Mouse (Mus musculus) embryonic facial prominence, embryonic 14.5 days (tissue): ENCODE measurements at regions not wholly inside any gene's neighbourhood (a gene's known extent, or its start where the extent isn't known, plus 50 kb on each side); places are given as distances from the start of the nearest gene placed in this dataset.

Experiments
- ATAC-seq: fragments of 200-750 bp; cut with Nextera tagmentation; 2 replicates; pipeline ENCODE4 v1.8.0; 2017; ENCODE audit warnings: low read depth, moderate number of reproducible peaks, moderate TSS enrichment
- DNase-seq: peaks from one replicate; pipeline ENCODE4 v3.0.0-alpha.2; 2015; ENCODE audit warnings: low spot score
- H3K27ac ChIP-seq: fragments of 300-500 bp; sonication (generic); replicated peaks from 2 replicates; pipeline ENCODE4 v1.5.1; 2014; ENCODE audit warnings: low read depth, mild to moderate bottlenecking, low read length, moderate library complexity
- H3K27me3 ChIP-seq: fragments of 300-500 bp; sonication (generic); replicated peaks from 2 replicates; pipeline ENCODE4 v1.6.1; 2014; ENCODE audit warnings: low read length; ENCODE audit not compliant: control insufficient read depth, insufficient read depth
- H3K36me3 ChIP-seq: fragments of 300-500 bp; sonication (generic); 2 replicates; pipeline ENCODE4 v1.6.1; 2014; ENCODE audit warnings: low read length, mixed read lengths; ENCODE audit not compliant: control insufficient read depth, insufficient read depth
- H3K4me1 ChIP-seq: fragments of 300-500 bp; sonication (generic); 2 replicates; pipeline ENCODE4 v1.6.1; 2014; ENCODE audit warnings: antibody characterized with exemption, low read length; ENCODE audit not compliant: control insufficient read depth, insufficient read depth
- H3K4me2 ChIP-seq: fragments of 300-500 bp; sonication (generic); 2 replicates; pipeline ENCODE4 v1.6.1; 2014; ENCODE audit warnings: low read depth, mild to moderate bottlenecking, low read length, moderate library complexity, mixed read lengths
- H3K4me3 ChIP-seq: fragments of 300-500 bp; sonication (generic); 2 replicates; pipeline ENCODE4 v1.5.1; 2014; ENCODE audit warnings: low read depth, mild to moderate bottlenecking, low read length
- H3K9ac ChIP-seq: fragments of 300-500 bp; sonication (generic); 2 replicates; pipeline ENCODE4 v1.6.1; 2014; ENCODE audit warnings: low read depth, mild to moderate bottlenecking, low read length, moderate library complexity, mixed read lengths
- H3K9me3 ChIP-seq: fragments of 300-500 bp; sonication (generic); 2 replicates; pipeline ENCODE4 v1.6.1; 2016; ENCODE audit warnings: low read length; ENCODE audit not compliant: control insufficient read depth
- WGBS: fragments of 180-500 bp; shearing (Covaris S2); extraction: QIAGEN DNeasy Blood & Tissue Kit; methylation state at CpG from one replicate; pipeline ENCODE4 v1.1.7; 2014; 5-methylcytosine and 5-hydroxymethylcytosine counted together

DNA sequence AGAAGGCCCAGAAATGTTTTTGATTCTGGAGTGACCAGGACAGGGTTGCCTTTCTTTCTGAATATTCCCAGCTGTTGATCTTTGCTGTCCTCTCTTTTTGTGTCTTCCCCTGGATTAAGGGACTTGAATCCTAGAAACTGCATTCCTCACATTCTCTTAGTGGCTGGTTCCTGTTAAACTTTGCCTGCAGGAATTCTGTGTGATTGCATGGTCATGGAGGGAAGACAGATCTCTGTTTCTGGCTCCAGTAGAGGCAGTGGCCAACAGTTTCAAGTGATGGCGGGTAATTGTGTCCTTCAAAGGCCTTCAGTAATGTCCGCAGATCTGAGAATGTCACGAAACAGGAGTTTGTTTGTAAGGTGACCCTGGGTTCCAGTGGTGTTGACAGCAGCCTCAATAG is 410.1 kb upstream of the Mmadhc start:
- no peaks in the 10 kb centered on the region for H3K36me3 ChIP-seq
- WGBS, result 15% methylated on average over 3 of the region's 3 CpGs
- peak; percentile 41; the same call in 1 of the 2 replicates for ATAC-seq
- H3K4me3 ChIP-seq, result no peak overlapping the region
- no peak overlapping the region for H3K9ac ChIP-seq
- H3K9me3 ChIP-seq, result no peaks in the 10 kb centered on the region
- H3K4me2 ChIP-seq, result no peak overlapping the region
- no peaks in the 10 kb centered on the region for H3K27me3 ChIP-seq
- DNase-seq, result peak; percentile 46
- 0 out of 2 replicates have a peak, but pooled peaks cover 2% of the 10 kb centered on the region for H3K4me1 ChIP-seq
- no peak overlapping the region for H3K27ac ChIP-seq

DNA sequence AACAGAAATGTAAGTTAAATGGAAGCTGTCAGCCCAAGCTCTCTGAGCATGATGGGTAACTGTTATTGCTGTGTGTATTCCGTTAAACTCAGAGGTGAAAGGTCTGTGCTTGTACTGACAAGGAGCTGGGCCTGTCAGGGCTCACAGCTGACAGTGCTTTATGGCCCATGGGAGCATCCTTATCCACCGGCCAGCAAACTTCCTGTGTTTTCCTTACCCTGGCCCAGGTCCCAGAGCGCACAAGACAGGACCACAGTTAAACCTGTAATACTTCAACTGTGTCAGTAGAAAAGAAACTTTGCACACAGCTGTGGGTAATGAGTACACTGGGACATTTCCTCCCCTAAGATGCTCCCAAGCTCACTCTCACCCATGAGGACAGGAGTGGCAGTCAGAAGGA is 407.7 kb upstream of the Mmadhc start:
- Histone ChIP-seq H3K27ac (no peak overlapping the region), H3K27me3 (no peaks in the 10 kb centered on the region), H3K4me2 (no peak overlapping the region), H3K9ac (no peak overlapping the region), H3K36me3 (no peaks in the 10 kb centered on the region), H3K4me1 (0 out of 2 replicates have a peak, but pooled peaks cover 2% of the 10 kb centered on the region), H3K4me3 (no peak overlapping the region), H3K9me3 (no peaks in the 10 kb centered on the region)
- ATAC-seq (no peak; the same call in 1 of the 2 replicates), DNase-seq (peak; percentile 41)
- WGBS, result 28% methylated on average over 3 of the region's 3 CpGs

DNA sequence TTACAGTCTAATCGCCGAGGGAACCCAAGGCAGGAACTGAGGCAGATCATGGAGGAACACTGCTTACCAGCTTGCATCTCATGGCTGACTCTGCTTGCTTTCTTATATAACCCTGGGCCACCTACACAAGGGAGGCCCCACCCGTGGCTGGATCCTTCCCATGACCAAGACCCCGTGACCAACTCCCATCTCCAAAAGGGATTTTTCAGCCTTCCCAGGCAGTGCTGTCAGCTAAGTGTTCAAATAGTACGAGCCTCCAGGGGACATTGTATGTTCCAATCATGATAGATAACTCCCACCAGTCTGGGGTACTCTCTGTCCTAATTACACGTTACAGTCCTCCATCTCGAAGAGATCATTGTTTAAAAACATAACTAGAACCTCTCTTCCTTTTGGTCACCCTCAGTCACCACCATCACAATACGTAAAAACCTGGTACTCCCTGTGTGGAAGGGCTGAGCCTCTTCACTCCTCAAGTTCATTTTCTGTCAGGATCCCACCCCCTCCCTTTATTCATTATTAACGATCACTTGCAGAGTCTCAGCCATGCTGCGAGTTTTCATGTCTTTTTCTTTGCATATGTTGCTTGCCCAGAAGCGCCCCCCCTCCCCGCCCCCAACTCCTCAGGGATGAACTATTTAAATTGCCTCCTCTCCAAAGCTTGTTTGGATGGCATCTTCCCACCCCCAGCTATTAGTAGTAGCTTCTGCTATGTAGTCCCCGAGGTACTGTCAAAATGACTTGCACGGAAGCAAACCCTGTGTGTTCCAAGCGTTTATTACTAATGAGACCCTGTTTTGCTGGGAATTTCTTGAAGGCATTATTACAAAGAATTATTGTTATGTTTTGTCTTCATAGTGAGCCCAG is 406.2 kb upstream of the Mmadhc start:
- Histone ChIP-seq H3K9me3 (no peaks in the 10 kb centered on the region), H3K4me3 (no peak overlapping the region), H3K4me2 (no peak overlapping the region), H3K9ac (no peak overlapping the region), H3K27me3 (no peaks in the 10 kb centered on the region), H3K27ac (no peak overlapping the region), H3K4me1 (0 out of 2 replicates have a peak, but pooled peaks cover 2% of the 10 kb centered on the region), H3K36me3 (no peaks in the 10 kb centered on the region)
- no peak for ATAC-seq
- 71% methylated on average over 15 of the region's 15 CpGs for WGBS
- no peak for DNase-seq

DNA sequence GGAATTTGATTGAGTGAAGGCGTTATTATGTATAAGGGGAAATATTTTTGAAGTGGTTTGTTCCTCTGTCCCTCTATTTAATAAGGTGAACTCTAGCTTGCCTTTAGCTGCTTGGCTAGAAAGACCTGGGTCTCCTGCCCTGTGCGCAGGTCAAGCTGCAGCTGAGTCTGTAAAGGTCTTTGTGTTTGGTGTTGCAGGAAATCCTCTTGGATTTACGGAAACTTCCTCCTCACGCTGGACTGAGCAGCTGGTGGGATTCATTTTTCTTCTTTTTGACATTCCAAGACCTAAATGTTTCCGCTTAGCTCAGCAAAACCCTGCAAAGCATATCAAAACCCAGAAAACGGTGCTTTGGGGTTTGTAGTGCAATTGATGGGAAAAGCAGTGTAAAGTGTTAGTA is 402.2 kb upstream of the Mmadhc start:
- ATAC-seq, result no peak
- Histone ChIP-seq H3K4me2 (no peak overlapping the region), H3K9me3 (no peaks in the 10 kb centered on the region), H3K27ac (no peak overlapping the region), H3K27me3 (no peaks in the 10 kb centered on the region), H3K4me3 (no peak overlapping the region), H3K4me1 (no peaks in the 10 kb centered on the region), H3K36me3 (no peaks in the 10 kb centered on the region), H3K9ac (no peak overlapping the region)
- peak; percentile 68 for DNase-seq
- 39% methylated on average over 6 of the region's 6 CpGs for WGBS

DNA sequence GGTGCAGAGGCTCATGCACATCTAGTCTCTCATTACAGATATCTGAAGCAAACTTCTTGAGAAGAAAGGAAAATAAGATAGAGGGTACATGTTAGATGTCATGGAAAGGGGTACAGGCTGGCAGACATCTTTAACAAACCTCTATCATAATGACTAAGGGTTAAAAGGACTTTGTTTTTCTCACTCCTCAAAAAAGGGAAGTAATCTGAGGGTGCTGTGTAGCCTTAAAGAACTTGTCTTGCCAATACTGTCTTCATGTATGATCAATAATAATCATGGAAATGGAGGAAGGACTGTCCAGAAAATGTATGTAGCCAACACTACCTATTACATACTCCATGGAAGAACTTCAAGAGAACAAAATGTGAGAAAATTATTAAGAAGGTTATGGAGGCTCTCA is 400.0 kb upstream of the Mmadhc start:
- no peaks in the 10 kb centered on the region for H3K4me1 ChIP-seq
- DNase-seq (no peak), ATAC-seq (no peak)
- no peak overlapping the region for H3K4me2 ChIP-seq
- H3K9ac ChIP-seq, result no peak overlapping the region
- H3K27ac ChIP-seq, result no peak overlapping the region
- no peaks in the 10 kb centered on the region for H3K27me3 ChIP-seq
- no peak overlapping the region for H3K4me3 ChIP-seq
- H3K36me3 ChIP-seq, result no peaks in the 10 kb centered on the region
- no peaks in the 10 kb centered on the region for H3K9me3 ChIP-seq

DNA sequence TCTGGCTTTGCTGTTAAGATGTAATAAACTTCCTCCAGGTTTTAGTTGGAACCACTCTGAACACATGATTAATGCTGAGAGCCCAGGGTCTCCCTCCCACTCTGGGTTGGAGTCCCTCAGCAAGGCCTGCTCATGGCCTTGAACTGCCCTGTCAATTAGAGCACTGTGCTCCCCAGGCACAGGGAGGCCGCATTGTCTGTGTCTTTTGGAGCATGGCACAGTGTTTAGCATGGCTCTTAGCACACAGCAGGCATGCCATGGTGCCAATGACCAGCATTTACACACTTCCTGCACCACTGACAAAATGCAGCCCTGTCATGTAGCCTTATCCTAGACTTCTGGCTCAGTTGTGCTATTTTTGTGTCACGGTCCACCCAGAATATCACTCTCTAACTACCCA is 398.2 kb upstream of the Mmadhc start:
- ATAC-seq (peak; percentile 88; the same call in 1 of the 2 replicates), DNase-seq (peak; percentile 68)
- H3K4me2 ChIP-seq, result no peak overlapping the region
- H3K27me3 ChIP-seq, result no peaks in the 10 kb centered on the region
- no peak overlapping the region for H3K9ac ChIP-seq
- 77% methylated on average over 2 of the region's 2 CpGs for WGBS
- H3K27ac ChIP-seq, result no peak overlapping the region
- H3K4me3 ChIP-seq, result no peak overlapping the region
- no peaks in the 10 kb centered on the region for H3K9me3 ChIP-seq
- H3K36me3 ChIP-seq, result no peaks in the 10 kb centered on the region
- no peaks in the 10 kb centered on the region for H3K4me1 ChIP-seq

DNA sequence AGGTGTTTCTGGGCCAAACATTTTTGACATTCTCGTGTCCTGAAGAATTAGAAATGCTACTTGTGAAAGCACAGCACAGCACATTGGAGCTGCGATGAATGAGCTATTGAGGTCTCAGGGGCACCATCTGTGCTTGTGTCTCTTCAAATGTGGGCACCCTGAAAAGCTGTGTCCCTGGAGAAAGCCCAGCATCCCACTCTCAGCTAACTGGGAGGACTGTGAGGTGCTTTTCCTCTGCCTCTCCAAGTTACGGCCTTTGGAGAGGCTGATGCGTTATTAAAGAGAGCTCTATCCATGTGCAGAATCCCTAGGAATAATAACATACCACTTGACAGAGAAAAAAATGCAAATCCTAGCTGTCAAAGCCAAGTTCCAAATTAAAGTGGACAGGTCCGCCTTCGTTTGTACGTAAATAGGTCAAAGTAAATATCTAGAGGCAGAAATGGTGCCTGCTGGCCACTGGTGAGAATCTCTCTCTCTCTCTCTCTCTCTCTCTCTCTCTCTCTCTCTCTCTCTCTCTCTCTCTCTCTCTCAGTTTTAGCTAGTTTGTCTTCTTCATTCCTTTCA is 397.3 kb upstream of the Mmadhc start:
- H3K4me3 ChIP-seq, result no peak overlapping the region
- no peaks in the 10 kb centered on the region for H3K4me1 ChIP-seq
- H3K36me3 ChIP-seq, result no peaks in the 10 kb centered on the region

DNA sequence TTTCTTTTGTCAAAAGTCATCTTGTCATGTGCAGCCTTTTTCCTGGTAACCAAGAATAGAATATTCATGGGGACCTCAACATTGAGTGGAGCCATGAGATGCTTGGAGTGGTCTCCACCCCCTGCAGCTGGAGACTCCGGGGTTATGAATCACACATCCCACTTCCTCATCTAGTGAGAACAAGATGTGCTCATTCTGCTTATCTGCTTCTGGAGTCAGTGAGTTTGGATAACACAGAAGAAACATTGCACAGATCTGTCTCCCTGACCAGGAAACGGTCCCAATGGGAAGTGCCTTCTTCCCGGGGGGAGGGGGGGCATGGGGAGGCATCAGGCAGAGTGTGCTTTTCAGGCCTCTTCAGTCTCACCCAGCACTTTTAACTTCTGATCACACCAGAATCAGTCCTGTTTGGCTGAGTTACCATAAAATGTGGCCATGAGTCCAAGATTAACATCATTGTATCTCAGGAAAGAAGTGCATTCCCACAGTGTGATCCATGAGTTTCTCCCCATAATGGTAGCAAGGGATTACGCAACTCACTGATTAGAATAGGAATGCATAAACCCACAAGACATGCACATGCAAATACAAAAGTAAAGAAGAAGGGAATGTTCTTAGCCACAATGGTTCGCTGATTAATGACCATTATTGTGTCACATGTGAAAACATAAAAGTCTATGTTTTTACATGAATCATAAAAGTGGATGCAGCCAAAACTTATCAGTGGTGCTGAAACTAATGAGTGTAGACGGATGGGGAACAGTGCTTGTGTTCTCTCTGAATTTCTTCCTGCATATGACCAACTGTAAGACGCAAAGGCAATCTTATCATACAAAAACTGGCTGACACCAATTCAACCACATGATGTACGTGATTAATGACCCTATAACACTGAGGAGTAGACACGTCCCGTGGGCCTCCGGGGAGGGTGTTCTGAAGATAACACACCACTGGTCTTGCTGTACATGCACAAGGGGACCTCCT is 393.8 kb upstream of the Mmadhc start:
- H3K4me2 ChIP-seq, result no peak overlapping the region
- WGBS, result 79% methylated on average over 11 of the region's 11 CpGs
- ATAC-seq (no peak), DNase-seq (no peak)
- H3K9me3 ChIP-seq, result no peaks in the 10 kb centered on the region
- H3K4me1 ChIP-seq, result no peaks in the 10 kb centered on the region
- no peaks in the 10 kb centered on the region for H3K36me3 ChIP-seq
- H3K27me3 ChIP-seq, result no peaks in the 10 kb centered on the region
- no peak overlapping the region for H3K27ac ChIP-seq
- no peak overlapping the region for H3K9ac ChIP-seq
- H3K4me3 ChIP-seq, result no peak overlapping the region

More for the DNA sequence above, 397.3 kb upstream of the Mmadhc start:
- DNase-seq, result no peak
- no peak for ATAC-seq
- H3K9ac ChIP-seq, result no peak overlapping the region
- H3K27ac ChIP-seq, result no peak overlapping the region
- H3K27me3 ChIP-seq, result no peaks in the 10 kb centered on the region
- H3K9me3 ChIP-seq, result no peaks in the 10 kb centered on the region
- 64% methylated on average over 7 of the region's 7 CpGs for WGBS
- no peak overlapping the region for H3K4me2 ChIP-seq
